Mouse (Mus musculus) neural tube, embryonic 15.5 days (tissue): Measurements from ENCODE around the gene Slc10a7. TPM values are rescaled to one million over a fixed set of nuclear protein-coding genes. Genes with fewer than 3 reads are reported as not detected.
"Not testable (repeated sequence)": the region's sequence is repeated elsewhere in the genome, so short reads cannot be mapped to it uniquely, and the experiment has no call there.

Experiments
- ATAC-seq: fragments of 200-750 bp; cut with Nextera tagmentation; 2 replicates; pipeline ENCODE4 v1.8.0; 2017; ENCODE audit warnings: mild to moderate bottlenecking, moderate TSS enrichment, moderate library complexity; ENCODE audit not compliant: low FRiP score
- H3K27ac ChIP-seq: fragments of 300-500 bp; sonication (generic); replicated peaks from 2 replicates; pipeline ENCODE4 v1.5.1; 2015; ENCODE audit warnings: mild to moderate bottlenecking, inconsistent platforms
- H3K27me3 ChIP-seq: fragments of 300-500 bp; sonication (generic); replicated peaks from 2 replicates; pipeline ENCODE4 v1.6.1; 2015; ENCODE audit warnings: inconsistent platforms
- H3K36me3 ChIP-seq: fragments of 300-500 bp; sonication (generic); 2 replicates; pipeline ENCODE4 v1.6.1; 2015; ENCODE audit warnings: inconsistent platforms
- H3K4me1 ChIP-seq: fragments of 300-500 bp; sonication (generic); 2 replicates; pipeline ENCODE4 v1.6.1; 2015; ENCODE audit warnings: inconsistent platforms
- H3K4me2 ChIP-seq: fragments of 300-500 bp; sonication (generic); 2 replicates; pipeline ENCODE4 v1.6.1; 2015; ENCODE audit warnings: inconsistent platforms, mild to moderate bottlenecking, moderate library complexity
- H3K4me3 ChIP-seq: fragments of 300-500 bp; sonication (generic); replicated peaks from 2 replicates; pipeline ENCODE4 v1.5.1; 2015; ENCODE audit warnings: mild to moderate bottlenecking, inconsistent platforms
- H3K9ac ChIP-seq: fragments of 300-500 bp; sonication (generic); replicated peaks from 2 replicates; pipeline ENCODE4 v1.6.1; 2015; ENCODE audit warnings: mild to moderate bottlenecking, inconsistent platforms
- H3K9me3 ChIP-seq: fragments of 300-500 bp; sonication (generic); replicated peaks from 2 replicates; pipeline ENCODE4 v1.6.1; 2016; ENCODE audit warnings: inconsistent platforms
- WGBS: fragments of 180-500 bp; shearing (Covaris S2); methylation state at CpG from one replicate; pipeline ENCODE4 v1.1.7; 2015; ENCODE audit warnings: mixed read lengths; 5-methylcytosine and 5-hydroxymethylcytosine counted together
- polyA plus RNA-seq: library from polyadenylated mRNA; unstranded; fragments of >200 nt; fragmentation: Nextera tagmentation; extraction: Ambion mirVana; gene quantifications from 2 replicates; pipeline ENCODE4 v1.2.1, GENCODE M21; 2015

Slc10a7 gene
- polyA plus RNA-seq, 1 experiment from 2014 or later: 10.2 TPM

GRCm38 (mm10) chr8:78510926-78511325 is 1.8 kb downstream of the Slc10a7 start:
- WGBS: 71% methylated on average over 3 of the region's 3 CpGs
- Histone ChIP-seq H3K36me3 (peaks cover 6% of the 10 kb centered on the region), H3K27ac (no peak overlapping the region), H3K9ac (no peak overlapping the region), H3K9me3 (no peaks in the 10 kb centered on the region), H3K4me3 (no peak overlapping the region), H3K27me3 (no peaks in the 10 kb centered on the region), H3K4me2 (peak overlapping the region; percentile 17; the same call in 1 of the 2 replicates), H3K4me1 (peaks cover 22% of the 10 kb centered on the region)
- no peak for ATAC-seq

- H3K4me3 ChIP-seq: no peak overlapping the region
- no peaks in the 10 kb centered on the region for H3K27me3 ChIP-seq
- ATAC-seq: no peak
- H3K36me3 ChIP-seq: peaks cover 18% of the 10 kb centered on the region
- 88% methylated on average over 4 of the region's 4 CpGs for WGBS
- H3K9me3 ChIP-seq: no peaks in the 10 kb centered on the region
- no peak overlapping the region for H3K27ac ChIP-seq
- H3K4me1 ChIP-seq: peaks cover 11% of the 10 kb centered on the region
- H3K4me2 ChIP-seq: no peak overlapping the region
- no peak overlapping the region for H3K9ac ChIP-seq
Measured at GRCm38 (mm10) chr8:78513106-78513505, 4.0 kb downstream of the Slc10a7 start.

- H3K4me1 ChIP-seq: peaks cover 11% of the 10 kb centered on the region
- H3K36me3 ChIP-seq: peaks cover 18% of the 10 kb centered on the region
- H3K9ac ChIP-seq: no peak overlapping the region
- no peak overlapping the region for H3K4me3 ChIP-seq
- 96% methylated on average over 1 of the region's 1 CpGs for WGBS
- no peaks in the 10 kb centered on the region for H3K27me3 ChIP-seq
- ATAC-seq: no peak
- H3K4me2 ChIP-seq: no peak overlapping the region
- H3K9me3 ChIP-seq: no peaks in the 10 kb centered on the region
- H3K27ac ChIP-seq: no peak overlapping the region
Measured at GRCm38 (mm10) chr8:78514706-78515105, 5.6 kb downstream of the Slc10a7 start.

- WGBS: 92% methylated on average over 3 of the region's 3 CpGs
- no peak overlapping the region for H3K27ac ChIP-seq
- ATAC-seq: no peak
- no peak overlapping the region for H3K4me3 ChIP-seq
- peaks cover 18% of the 10 kb centered on the region for H3K36me3 ChIP-seq
- no peak overlapping the region for H3K4me2 ChIP-seq
- H3K9ac ChIP-seq: no peak overlapping the region
- peaks cover 7% of the 10 kb centered on the region for H3K4me1 ChIP-seq
- no peaks in the 10 kb centered on the region for H3K27me3 ChIP-seq
- H3K9me3 ChIP-seq: no peaks in the 10 kb centered on the region
Measured at GRCm38 (mm10) chr8:78515132-78515531, 6.0 kb downstream of the Slc10a7 start.

GRCm38 (mm10) chr8:78533981-78534380 is 24.8 kb downstream of the Slc10a7 start:
- 93% methylated on average over 6 of the region's 6 CpGs for WGBS
- H3K27ac ChIP-seq: no peak overlapping the region
- H3K4me3 ChIP-seq: no peak overlapping the region
- peaks cover 22% of the 10 kb centered on the region for H3K36me3 ChIP-seq
- ATAC-seq: no peak
- no peaks in the 10 kb centered on the region for H3K9me3 ChIP-seq
- H3K27me3 ChIP-seq: no peaks in the 10 kb centered on the region
- no peak overlapping the region for H3K4me2 ChIP-seq
- H3K9ac ChIP-seq: no peak overlapping the region
- no peaks in the 10 kb centered on the region for H3K4me1 ChIP-seq

GRCm38 (mm10) chr8:78536716-78537115 is 27.6 kb downstream of the Slc10a7 start:
- Histone ChIP-seq H3K36me3 (peaks cover 15% of the 10 kb centered on the region), H3K9ac (no peak overlapping the region), H3K9me3 (no peaks in the 10 kb centered on the region), H3K27ac (no peak overlapping the region), H3K27me3 (no peaks in the 10 kb centered on the region), H3K4me2 (no peak overlapping the region), H3K4me3 (no peak overlapping the region), H3K4me1 (no peaks in the 10 kb centered on the region)
- 85% methylated on average over 5 of the region's 5 CpGs for WGBS
- ATAC-seq: no peak

- Histone ChIP-seq H3K9ac (no peak overlapping the region), H3K9me3 (no peaks in the 10 kb centered on the region), H3K36me3 (peaks cover 7% of the 10 kb centered on the region; the same call in 1 of the 2 replicates), H3K4me1 (no peaks in the 10 kb centered on the region), H3K27me3 (no peaks in the 10 kb centered on the region), H3K4me2 (no peak overlapping the region), H3K27ac (no peak overlapping the region), H3K4me3 (no peak overlapping the region)
- ATAC-seq: no peak
- WGBS: 92% methylated on average over 3 of the region's 3 CpGs
Measured at GRCm38 (mm10) chr8:78537795-78538194, 28.6 kb downstream of the Slc10a7 start.

GRCm38 (mm10) chr8:78542670-78543069 is 33.5 kb downstream of the Slc10a7 start:
- ATAC-seq, H3K9me3 ChIP-seq, H3K9ac ChIP-seq, H3K36me3 ChIP-seq, H3K4me2 ChIP-seq, H3K4me3 ChIP-seq, H3K27me3 ChIP-seq, H3K27ac ChIP-seq, H3K4me1 ChIP-seq: not testable (repeated sequence)
- 79% methylated on average over 3 of the region's 6 CpGs for WGBS

GRCm38 (mm10) chr8:78543621-78544020 is 34.5 kb downstream of the Slc10a7 start:
- WGBS: 0% methylated on average over 1 of the region's 1 CpGs

GRCm38 (mm10) chr8:78544545-78544944 is 35.4 kb downstream of the Slc10a7 start:
- Histone ChIP-seq H3K9ac (no peak overlapping the region), H3K27me3 (no peaks in the 10 kb centered on the region), H3K27ac (no peak overlapping the region), H3K9me3 (no peaks in the 10 kb centered on the region), H3K4me2 (no peak overlapping the region), H3K36me3 (no peaks in the 10 kb centered on the region), H3K4me1 (no peaks in the 10 kb centered on the region), H3K4me3 (no peak overlapping the region)
- 50% methylated on average over 2 of the region's 2 CpGs for WGBS
- ATAC-seq: no peak

More at GRCm38 (mm10) chr8:78543621-78544020, 34.5 kb downstream of the Slc10a7 start:
- no peak overlapping the region for H3K4me2 ChIP-seq
- no peak overlapping the region for H3K27ac ChIP-seq
- H3K27me3 ChIP-seq: no peaks in the 10 kb centered on the region
- H3K9me3 ChIP-seq: no peaks in the 10 kb centered on the region
- no peaks in the 10 kb centered on the region for H3K4me1 ChIP-seq
- no peak overlapping the region for H3K9ac ChIP-seq
- no peak for ATAC-seq
- no peak overlapping the region for H3K4me3 ChIP-seq
- no peaks in the 10 kb centered on the region for H3K36me3 ChIP-seq

- H3K9me3 ChIP-seq, H3K4me2 ChIP-seq, H3K27me3 ChIP-seq, H3K9ac ChIP-seq, H3K27ac ChIP-seq, H3K36me3 ChIP-seq, H3K4me3 ChIP-seq, ATAC-seq, H3K4me1 ChIP-seq: not testable (repeated sequence)
- whole genome bisulfite sequencing: 59% methylated on average over 10 of the region's 14 CpGs
Measured at GRCm38 (mm10) chr8:78545153-78545817, 36.1 kb downstream of the Slc10a7 start.

- no peak for ATAC-seq
- H3K36me3 ChIP-seq: no peaks in the 10 kb centered on the region
- no peak overlapping the region for H3K4me2 ChIP-seq
- WGBS: 29% methylated on average over 10 of the region's 10 CpGs
- no peak overlapping the region for H3K9ac ChIP-seq
- no peak overlapping the region for H3K4me3 ChIP-seq
- no peaks in the 10 kb centered on the region for H3K27me3 ChIP-seq
- H3K9me3 ChIP-seq: no peaks in the 10 kb centered on the region
- peaks cover 13% of the 10 kb centered on the region for H3K4me1 ChIP-seq
- H3K27ac ChIP-seq: no peak overlapping the region
Measured at GRCm38 (mm10) chr8:78549971-78550751, 41.0 kb downstream of the Slc10a7 start.
